Mouse (Mus musculus) kidney, postnatal 4 days (tissue): Measurements from ENCODE around the gene Gjd3.
A peak's percentile ranks its signal among the peaks of the same experiment; 100 is the strongest.
"Not testable (repeated sequence)": the region's sequence is repeated elsewhere in the genome, so short reads cannot be mapped to it uniquely, and the experiment has no call there.

Source experiments
- DNase-seq, 2 experiments: peaks; one replicate each; pipeline ENCODE4 v3.0.0; 2021; ENCODE audit warnings: mixed read lengths in 2 of 2

Gjd3 gene

DNA sequence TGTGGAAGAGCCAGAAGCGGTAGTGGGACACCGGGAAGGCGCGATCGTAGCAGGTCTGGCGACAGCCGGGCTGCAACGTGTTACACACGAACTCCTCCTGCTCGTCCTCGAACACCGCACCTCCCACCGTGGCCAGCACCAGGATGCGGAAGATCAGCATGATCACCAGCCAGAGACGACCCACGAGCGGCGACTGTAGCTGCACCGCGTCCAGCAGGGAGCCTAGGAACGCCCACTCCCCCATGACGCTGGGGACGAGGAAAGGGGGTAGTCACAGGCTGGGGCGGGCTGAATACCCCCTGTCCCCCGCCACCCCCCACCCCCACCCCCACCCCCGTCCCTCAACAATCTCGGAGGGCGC lies at the start of gene Gjd3:
TSS of gene Gjd3 (minus strand) at position 244 of the 361 bp plus-strand sequence.
- no peak for DNase-seq

DNA sequence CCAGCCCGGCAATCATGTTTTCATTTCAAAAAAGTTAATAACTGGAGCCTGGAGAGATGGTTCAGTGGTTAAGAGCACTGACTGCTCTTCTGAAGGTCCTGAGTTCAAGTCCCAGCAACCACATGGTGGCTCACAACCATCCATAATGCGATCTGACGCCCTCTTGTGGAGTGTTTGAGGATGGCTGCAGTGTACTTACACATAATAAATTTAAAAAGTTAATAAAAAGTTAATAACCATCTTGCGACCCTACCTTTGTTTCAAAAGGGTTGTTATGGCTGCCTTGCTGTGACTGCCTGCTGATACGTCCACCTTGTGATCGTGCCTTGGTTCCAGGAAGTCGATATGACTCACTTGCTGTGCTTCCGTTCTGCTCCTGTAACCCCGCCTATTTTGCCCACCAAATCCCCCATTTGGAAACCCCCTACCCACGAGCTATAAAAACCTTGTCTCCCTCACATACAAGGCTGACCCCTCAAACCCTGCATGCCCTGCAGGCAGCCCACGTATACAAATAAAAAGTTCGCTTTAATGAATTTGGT lies 44.2 kb upstream of the Gjd3 start:
- no peak for DNase-seq

DNA sequence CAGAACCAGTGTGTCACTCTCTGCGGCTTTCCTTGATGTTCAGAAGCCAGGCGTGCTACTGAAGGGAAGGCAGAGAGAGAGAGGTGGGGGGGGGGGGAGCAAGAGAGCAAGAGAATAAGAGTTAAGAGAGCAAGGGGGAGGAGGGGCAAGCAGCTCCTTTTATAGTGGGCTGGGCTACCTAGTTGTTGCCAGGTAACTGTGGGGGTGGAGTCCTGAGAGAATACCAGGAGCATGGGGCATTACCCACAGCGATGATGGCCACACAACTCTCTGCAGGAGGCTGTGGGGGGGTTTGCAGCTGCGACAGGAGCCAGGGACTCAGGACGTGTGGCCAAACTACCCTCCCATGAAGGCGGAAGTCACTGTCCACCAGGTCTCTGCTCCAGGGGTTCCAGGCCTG lies 43.1 kb upstream of the Gjd3 start:
- DNase-seq, result no peak

DNA sequence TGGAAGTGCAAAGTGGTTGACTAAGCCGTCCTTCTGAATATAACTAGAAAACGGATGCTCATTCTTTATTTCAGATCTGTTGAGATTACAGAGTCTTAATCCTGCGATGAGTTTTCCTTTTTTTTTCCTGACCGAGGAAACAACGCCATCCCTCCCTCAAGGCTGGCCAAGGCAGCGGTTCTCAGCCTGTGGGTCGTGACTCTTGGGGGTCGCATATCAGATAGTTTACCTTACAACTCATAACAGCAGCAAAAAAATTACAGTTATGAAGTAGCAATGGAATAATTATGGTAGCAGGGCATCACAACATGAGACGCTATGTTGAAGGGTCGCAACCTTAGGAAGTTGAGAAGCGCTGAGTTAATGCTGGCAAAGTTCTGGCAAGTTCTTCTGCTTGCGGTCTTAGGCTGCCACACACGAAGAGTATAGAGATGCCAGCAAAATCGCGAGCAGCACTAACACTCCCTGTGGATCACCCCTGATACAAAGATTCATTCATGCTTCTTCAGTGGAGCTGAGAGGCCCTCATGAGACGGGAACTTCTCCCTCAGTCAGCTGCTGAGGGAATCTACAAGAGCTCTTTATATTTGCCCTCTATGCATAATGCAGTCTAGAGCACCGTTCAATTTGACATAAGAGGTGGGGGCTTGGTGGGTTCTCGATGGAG lies 41.8 kb upstream of the Gjd3 start:
- DNase-seq, result no peak

DNA sequence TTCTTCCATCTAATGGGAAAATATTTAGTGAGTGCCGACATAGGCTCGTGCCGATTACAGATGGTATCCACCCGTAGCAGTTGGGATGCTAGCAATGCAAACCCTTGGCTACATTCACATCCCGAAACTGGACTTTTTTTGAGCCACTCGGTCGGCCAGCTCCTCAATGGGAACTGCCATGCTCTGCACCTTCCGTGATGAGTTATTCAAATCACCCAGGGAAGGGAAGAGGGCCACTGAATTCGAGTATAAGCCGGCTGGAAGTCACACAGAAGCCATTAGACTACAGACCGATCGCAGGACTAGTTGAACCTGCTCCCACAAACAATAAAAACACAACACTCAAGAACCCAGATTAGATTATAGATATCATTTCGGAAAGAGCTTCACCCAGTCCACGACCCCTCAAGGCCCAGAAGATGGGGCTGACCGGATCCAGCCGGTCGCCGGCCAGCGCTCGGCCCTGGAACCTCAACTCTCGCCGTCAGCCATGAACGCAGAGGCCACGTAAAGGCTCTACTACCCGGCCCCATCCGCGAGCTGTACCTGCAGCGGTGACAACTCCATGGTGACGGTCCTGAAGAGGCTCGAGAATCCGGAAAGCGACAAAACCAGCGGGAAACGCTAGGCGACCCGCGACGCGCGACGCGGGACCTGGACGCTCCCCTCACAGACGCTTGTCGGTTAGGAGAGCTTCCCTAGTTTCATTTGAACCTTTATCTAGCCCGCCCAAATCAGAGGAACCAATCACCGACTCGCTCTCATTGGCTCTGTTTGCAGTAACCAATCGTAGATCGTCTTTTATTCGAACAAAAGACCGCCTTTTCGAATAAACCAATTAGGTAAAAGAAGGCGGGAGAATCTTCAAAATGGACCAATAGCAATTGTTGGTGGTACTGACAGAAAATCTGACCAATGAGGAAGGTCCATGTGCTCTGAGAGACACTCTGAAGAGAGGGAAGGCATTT lies 41.0 kb upstream of the Gjd3 start, which contains the start of gene Top2a:
TSS of gene Top2a (minus strand) at position 690 of the 968 bp plus-strand sequence.
- peak; percentile 85 to 89 for DNase-seq

DNA sequence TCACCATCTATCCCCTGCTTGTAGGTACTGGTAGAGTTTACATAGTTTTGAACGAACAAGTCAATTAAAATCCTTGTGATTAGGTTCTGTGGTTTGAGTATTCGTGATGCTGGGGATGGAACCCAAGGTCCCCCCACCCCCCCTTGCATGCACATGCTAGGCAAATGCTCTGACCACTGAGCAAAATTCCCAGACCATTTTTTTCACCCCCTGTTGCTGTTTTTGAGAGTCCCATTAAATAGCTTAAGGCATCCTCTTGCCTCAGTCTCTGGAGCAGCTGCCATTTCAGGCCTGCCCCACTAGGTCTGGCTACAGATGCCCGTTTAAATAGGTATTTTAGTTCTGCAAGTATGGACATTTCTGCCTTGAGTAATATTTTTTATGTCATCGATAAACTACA lies 40.3 kb upstream of the Gjd3 start:
- no peak for DNase-seq

DNA sequence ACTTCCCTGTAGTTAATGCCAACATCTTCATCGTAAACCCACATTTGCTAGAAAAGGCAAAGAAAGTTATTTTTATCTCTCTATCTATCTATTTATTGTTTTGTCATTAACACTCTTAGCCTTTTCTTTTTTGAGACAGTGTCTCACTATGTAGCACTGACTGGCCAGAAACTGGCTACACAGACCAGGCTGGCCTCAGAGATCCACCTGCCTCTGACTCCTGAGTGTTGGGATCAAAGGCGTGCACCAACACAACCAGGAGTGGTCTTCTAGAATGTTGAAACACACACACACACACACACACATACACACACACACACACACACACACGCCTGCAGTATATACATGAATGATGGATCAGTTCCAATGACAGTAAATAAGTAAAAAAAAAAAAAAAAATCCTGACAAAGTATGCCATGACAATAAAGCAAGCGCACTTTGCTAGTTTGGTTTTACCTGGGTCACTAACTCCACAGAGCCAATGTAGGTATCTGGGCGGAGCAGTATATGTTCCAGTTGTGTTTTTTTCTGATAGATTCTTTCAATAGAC lies 39.6 kb upstream of the Gjd3 start:
- DNase-seq, result no peak

DNA sequence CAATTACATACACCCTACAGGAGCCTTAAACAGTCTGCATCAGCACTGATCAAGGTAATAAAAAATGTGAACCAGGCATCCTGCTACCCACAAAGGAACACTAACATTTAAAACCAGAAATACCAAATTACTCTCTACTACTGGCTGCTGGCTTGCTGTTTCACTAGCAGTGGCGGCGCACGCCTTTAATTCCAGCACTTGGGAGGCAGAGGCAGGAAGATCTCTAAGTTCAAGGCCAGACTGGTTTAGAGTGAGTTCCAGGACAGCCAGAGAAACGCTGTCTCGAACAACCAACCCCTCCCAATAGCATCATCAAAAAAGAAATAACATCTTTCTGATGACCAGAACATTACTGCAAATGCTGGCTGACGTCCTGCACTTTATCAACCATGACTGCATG lies 37.0 kb upstream of the Gjd3 start:
- no peak for DNase-seq

DNA sequence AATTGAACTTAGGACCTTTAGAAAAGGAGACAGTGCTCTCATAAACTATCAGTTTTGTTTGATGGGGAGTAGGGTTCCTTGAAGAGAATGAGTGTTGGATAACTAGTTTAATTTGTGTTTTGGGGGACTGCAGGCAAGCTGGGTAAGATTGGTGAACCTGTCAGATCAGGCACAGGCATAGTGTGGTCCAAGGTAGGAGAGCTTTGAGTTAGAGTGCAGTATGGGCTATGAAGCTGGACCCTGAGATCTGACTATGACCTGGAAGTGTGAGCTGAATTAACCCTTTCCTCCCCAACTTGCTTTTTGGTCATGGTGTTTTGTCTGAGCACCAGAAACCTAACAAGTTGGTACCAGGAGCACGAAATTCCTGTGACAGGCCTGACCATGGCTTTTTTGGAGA lies 31.0 kb upstream of the Gjd3 start:
- no peak for DNase-seq

DNA sequence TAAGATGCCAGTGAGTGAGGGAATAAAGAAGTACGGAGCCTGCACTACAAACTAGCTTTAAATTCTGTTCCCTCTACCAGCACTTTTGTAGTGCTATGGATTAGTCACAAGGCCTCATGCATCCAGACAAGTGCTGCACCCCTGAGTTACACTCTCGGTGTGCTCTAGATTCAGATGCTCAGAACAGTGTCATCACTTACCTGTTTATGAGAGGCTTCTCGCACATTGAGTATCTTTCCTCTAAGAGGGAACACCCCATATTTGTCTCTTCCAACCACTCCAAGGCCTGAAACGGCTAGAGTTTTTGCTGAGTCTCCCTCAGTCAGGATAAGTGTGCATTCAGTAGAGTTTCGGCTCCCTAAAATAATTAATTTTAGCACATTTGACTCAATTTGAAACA lies 27.9 kb upstream of the Gjd3 start:
- DNase-seq, result no peak

DNA sequence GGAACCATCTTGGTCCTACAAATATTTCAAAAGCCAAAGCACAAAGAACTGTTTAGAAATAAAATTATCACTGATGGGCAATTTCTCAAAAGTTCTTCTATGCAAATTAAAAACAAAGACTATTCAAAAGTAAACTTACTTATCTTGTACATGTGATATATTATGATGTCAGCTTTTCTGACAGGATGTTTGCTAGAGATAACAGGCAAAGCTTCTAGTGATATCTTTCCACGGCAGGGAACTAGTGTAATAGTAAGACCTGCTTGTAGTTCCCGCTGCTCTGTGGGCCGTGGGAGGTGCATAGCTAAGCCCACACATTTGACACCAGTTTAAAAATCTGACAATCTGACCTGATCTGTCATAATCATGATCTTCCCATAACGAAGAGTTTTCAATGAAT lies 27.3 kb upstream of the Gjd3 start:
- DNase-seq, result no peak

DNA sequence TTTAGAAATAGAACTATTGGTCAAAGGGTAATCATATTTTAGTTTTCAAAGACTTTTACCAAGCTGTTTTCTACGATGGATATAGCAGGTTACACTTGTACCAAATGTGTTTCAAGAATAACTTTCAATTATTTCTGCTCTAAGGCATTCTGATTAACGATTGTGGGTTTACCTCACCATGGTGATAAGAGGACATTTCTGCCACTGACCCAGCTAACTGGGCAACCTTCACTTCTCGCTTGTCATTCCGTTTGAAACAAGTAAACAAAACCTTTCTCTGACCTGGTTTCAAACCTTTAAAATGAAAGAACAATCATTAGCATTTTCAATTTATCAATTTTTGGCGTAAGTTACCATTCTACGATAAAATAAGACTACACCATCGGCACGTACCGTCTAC lies 24.0 kb upstream of the Gjd3 start:
- DNase-seq, result no peak

DNA sequence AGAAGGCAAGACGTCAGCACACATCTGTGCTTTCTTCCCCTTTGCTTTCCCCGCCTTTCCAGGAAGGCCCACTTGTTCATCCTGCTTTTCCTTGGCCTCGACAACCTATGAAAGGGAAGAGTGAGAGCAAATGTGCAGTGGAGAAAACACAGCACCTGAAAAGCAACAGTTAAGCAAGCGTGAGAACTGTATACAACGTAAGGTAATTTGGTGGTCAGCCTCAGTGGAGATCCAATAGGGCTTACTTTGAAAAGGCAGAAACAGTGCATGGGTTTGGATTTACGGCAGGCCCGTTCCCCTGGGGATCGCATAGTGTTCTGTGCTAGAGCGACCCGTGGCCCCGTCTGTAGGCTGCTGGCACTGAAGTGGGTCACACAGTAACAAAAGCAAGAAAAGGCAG lies 16.4 kb upstream of the Gjd3 start:
- DNase-seq, result no peak

DNA sequence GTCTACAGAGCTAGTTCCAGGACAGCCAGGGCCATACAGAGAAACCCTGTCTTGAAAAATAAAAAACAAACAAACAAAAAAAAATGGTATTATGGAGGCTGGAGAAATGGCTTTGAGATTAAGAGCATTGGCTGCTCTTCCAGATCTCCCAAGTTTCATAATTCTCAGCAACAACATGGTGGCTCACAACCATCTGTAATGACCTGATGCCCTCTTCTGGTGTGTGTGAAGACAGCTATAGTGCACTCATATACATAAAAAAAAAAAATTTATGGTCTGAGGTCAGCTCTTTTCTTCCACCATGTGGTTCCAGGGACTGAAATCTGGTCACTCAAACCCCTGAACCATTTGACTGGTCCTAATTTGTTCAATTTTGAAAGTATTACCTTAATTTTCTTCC lies 16.0 kb upstream of the Gjd3 start:
- DNase-seq, result no peak

DNA sequence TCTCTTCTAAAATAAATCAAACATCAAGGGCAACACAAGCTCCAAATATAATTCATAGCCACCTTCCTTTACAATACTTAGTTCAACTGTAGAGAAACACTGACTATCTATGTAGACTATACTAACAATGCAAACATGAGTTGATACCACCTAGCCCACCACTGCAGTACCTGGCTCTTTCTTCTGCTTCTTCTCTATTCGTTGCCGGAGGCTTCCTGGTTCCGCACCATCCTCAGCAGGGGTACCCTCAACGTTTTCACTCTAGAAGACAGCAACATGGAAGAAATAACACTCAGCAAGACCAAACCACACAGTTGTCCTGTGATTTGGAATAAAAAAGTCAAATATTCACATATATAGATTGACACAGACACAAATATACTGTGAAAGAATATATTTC lies 14.8 kb upstream of the Gjd3 start:
- no peak for DNase-seq

DNA sequence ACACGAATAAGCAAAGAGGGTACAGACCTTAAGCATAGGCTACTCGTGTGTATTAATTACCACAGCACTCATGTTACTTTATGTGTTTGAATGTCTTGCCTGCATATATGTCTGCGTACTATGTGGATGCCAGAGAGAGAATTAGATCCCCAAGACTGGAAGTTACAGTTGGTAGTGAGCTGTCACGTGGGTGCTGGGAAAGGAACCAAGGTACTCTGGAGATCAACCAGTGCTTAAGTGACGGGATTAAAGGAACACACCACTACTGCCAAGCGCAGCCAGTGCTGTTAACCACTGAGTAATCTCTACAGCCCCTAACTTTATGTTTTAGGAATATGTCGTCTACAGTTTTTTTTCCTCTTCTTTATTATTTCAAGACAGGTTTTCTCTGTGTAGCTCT lies 13.2 kb upstream of the Gjd3 start:
- no peak for DNase-seq

DNA sequence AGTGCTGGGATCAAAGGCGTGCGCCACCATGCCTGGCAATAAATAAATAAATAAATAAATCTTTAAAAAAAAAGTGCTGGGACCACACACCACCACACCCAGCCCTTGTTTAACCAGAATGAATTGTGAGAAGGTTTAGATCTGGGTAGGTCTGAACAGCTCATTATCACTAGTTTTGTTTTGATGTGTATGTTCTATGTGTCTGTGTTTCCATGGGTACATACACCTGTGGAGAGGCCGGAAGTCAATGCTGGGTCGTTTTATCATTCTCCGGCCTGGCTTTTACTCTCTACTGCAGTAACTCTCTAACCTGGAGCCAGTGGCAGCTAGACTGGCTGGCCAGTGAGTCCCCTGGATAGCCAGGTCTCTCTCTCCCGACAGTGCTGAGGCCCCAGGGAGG lies 8.1 kb upstream of the Gjd3 start:
- no peak for DNase-seq

DNA sequence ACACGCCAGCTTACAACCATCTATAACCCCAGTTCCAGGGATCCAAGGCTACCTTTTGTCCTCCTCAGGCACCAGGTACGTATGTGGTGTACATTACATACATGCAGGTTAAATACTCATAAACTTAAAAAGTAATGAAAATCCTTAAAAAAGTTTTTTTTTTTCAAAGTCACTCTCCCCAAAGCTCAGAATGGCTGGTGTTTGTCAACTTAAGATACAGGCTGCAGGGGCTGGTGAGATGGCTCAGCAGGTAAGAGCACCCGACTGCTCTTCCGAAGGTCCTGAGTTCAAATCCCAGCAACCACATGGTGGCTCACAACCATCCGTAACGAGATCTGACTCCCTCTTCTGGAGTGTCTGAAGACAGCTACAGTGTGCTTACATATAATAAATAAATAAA lies 5.4 kb upstream of the Gjd3 start:
- not testable (repeated sequence) for DNase-seq

DNA sequence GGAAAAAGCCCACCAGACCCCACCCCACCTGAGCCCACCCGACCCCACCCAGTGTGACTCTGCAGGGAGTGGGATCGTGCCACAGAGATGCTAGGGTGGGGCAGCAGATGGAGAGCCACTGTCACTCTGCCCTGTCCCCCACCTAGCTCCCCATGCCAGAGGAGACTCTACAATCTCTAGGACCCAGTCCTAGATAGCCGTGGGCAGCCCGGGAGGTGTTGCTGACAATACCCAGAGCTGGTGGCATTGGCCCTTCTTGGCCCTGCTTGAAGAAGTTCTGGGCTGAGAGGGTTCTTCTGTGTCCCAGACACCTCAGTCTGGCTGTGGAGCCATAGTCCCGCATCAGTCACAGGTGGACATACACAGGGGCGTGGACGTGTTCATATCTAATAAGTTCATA lies 2.7 kb upstream of the Gjd3 start:
- DNase-seq, result no peak

DNA sequence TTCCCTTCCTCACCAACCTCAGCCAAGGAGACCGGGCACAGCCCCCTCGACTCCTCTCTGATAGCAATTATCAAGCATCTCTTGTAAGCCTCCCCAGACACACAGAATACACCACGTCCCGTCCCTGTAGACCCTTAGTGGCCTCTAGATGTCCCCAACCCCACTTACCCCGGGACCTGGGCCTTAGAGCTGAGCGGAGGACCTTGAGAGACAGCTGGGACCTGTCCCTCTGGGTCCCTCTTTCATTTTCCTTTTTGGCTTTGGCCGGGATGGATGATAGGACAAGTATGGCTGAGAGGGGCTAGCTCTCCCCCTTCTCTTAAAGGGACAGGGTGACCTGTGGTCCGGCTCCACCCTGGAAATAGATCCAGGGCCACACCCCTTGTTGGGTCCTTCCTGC lies 735 bp upstream of the Gjd3 start:
- DNase-seq, result peak; percentile 24 to 40

DNA sequence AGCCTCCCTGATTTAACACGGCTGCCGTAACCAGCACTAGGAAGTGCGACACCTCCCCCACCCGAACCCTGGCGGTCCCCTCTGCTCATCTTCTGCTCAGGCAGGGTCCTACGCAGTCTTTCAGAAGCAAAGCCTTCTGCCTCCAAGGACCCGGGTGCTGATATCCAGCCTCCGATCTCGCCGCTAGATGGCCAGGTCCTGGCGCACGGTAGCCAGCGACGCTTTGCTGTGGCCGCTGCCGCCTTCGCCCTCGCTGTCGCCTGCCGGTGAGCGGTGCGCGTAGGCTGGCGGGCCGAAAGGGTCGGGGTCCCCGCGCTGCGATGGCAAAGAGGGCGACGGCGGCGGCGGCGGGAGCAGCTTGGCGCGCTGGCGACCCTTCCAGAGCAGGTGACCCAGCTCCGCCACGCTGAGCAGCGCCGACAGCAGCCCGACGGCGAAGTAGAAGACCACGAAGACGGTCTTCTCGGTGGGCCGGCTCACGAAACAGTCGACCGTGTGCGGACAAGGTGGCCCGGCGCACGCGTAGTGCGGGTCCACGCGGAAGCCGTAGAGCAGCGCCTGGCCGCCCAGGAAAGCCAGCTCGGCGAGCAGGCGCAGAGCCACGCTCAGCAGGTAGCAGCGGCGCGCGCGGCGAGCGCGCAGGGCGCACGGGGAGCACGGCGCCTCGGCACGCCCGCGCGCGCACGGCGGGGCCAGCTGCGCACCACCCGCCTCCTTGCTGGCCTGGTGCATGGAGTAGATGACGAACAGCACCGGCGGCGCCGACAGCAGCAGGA lies 631 bp downstream of the Gjd3 start:
- DNase-seq, result peak; percentile 83 to 87

DNA sequence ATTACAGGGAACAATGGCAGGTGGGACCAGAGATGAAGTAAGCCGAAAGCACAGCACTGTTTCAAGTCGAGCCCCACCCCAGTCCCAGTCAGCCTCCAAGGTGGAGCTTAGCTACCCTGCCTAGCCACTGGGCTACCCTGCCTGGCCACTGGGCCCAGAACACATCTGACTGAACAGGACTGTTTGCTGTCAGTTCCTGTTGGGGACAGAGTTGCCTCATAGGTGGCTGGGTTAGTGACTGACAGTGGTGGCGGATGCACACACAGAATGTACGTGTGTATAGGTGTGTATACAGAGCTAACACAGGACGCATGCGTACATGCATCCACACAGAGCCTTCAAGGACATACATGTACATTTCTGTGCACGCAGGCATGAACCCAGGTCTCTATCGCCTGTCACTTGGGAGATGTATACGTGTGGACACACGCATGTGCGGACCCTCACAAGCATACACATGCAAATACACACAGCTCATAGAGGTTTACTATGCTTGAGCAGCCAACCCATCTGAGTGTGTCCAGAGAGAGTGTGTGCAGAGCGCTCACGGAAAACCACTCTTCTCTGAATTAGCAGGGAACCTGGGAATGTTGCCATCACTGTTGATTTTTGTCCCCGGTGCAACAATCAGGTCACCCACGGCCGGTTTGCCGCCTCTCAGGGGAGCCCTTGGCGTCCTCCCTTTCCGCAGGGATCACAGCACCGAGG lies 1.4 kb downstream of the Gjd3 start:
- DNase-seq, result no peak
